Mouse (Mus musculus) thymus, postnatal 4 days (tissue): Measurements from ENCODE around the gene Naxe.

ENCODE experiments used
- DNase-seq: peaks from one replicate; pipeline ENCODE4 v3.0.0; 2021

Naxe gene

DNA sequence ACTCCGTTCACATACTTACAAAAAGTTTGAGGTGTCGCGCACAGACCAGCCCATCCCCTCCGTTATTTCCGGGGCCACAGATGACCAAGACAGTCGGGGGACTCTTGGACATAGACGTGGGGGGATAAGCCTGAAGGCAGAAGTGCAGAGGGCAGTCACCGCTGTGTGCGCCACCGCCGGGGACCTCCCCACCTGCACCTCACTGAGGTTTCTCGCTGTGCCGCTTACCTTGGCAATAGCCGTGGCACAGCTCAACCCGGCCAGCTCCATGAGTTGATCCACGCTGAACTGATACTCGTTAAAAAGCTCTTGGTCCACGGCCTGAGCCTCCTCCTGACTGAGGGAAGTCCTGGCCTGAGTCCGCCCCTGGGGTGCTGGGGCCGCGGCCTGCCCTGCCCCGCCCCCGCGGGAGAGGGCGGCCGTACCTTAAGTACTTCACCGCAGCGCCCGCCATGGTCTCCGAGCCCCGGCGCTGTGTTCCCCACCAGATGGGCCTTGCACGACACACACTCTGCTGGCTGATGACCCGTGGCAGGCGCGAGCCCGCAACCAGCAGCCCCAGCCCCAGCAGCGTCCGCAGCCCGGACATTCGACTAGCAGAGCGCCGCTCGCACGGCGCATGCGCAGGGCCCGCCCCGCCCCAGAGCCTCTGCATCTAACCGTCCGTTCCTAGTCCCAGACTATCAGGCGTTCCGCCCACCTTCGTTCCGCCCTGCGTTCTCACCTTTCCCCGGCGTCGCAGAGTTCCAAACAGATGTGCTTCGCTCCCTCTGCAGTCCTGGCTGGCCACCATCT is at the start of gene Naxe:
Gene Naxe, minus strand, starts transcription at position 594 of the 795 bp plus-strand sequence.
- DNase-seq, result peak; percentile 86

DNA sequence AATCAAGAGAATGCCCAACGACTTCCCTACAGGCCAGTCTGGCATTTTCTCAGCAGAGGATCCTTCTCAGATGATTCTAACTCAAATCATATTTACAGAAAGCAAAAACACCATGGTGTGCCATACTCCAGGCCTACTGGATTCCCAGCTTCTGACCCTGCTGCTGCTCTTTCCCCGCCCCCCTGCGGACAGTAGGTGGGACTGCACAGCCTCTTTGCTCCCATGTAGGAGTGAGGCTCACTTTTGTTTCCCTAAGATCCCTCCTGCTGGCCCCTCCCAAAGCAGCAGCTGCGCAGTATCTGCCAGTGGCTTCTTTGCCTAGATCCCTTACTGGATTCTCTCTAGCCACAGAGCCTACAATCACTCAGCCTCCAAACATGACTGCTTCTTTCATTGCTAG is 47.8 kb upstream of the Naxe start:
- no peak for DNase-seq

DNA sequence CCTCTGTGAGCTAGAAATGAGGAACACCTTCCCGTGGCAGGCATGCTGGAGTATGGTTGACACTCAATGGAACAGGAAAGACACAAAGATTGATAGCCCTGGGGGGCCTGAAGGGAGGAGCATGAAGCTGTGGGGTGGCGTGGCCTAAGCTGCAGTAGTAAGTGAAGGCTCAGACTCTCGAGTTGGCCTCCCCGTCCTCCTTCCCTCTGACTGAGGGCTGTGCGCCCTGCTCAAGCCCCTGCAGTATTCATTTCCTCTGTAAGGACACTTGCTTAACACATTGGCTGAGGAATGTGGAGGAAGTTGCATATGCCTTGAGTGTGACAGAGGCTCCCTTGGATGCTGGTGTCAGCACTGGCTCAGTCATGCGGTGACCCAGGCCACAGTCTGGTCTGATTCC is 44.3 kb upstream of the Naxe start:
- DNase-seq, result no peak

DNA sequence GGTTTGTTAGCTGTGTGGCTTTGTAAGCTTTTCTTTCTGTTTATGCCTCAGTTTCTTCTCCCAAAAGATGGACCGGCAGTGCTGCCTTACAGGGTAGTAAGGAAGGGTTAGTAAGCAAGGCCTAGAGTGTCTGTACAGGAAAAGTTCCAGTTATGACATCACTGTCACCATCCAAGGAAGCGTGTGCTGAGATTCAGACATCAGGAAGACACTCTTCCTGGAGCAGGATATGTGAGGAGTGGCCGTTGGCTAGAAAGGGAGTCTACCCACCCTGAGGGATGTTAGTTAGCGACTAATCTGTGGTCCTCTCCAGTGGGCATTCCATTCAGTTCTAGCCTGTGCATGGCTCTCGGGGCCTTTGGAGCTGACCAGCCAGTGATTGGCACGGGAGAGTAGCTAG is 43.9 kb upstream of the Naxe start:
- DNase-seq, result no peak

DNA sequence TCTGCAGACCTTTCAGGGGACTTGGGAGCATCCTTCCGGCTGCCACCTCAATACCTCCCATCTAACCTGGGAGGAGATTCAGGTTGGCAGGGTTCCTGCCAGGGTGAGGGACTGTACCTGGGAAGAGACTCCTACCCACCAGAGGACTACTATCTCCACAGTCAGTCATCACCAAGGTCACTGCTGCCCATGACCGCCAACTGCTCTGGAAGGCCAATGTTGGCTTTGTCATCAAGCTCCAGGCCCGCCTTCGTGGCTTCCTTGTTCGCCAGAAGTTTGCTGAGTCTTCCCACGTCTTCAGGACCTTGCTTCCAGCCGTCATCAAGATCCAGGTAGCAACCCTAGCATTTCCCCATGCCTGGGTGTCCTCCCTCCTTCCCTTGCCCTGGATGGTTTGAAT is 43.4 kb upstream of the Naxe start:
- no peak for DNase-seq

DNA sequence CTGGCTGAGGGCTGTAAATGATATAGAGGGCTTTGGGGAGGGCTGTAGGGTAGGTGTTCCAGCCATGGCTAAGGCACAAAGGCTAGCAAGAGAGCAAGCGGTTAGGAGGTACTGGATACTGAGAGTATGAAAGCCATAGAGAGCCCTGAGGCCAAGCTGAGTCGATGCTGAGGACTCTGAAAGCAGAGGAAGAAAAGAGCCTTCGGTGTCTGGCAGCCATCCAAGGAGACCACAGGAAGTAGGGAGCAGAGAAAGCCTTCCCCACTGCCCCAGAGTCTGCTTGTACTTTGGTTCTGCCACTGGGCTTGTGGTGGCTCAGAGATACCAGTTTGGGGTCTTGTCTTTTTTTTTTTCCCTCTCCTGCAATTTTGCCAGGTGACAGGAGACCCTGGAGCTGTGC is 42.0 kb upstream of the Naxe start:
- DNase-seq, result no peak

DNA sequence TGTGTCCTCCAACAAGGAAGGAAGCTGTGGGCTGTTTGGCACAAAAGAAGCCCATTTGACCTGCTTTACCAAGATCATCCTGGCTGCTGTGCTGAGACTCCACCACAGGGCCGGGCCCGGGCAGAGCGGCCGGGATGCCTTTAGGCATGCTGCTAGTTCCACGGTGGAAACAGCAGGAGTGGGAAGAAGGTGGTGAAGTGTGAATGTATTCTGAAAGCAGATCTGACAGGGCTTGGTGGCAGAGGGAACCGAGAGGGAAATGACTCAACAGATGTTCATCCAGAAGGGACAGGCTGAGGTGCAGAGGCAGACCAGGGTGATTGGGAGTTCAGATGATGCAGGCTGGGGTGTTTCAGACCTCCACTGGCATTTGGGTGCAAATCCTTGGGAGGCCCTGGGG is 39.4 kb upstream of the Naxe start:
- no peak for DNase-seq

DNA sequence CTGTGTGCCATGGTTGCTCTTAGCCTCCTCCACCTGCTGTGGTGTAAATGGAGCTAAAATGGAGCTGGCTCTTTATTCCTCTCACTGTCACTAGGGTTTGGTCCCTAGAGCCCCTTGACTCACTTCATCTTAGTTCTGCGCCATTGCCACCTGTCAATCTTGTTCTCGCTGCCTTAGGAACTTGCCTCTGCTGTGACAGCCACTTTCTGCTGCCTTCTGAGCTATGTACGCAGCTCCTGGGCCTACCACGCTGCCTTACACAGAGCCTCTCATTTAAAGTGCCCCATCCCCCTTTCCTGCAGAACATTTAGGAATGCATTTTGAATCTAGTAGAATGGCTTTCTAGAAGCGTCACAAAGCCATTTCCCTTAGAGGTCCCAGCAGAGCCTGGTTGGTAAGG is 35.8 kb upstream of the Naxe start:
- DNase-seq, result no peak

DNA sequence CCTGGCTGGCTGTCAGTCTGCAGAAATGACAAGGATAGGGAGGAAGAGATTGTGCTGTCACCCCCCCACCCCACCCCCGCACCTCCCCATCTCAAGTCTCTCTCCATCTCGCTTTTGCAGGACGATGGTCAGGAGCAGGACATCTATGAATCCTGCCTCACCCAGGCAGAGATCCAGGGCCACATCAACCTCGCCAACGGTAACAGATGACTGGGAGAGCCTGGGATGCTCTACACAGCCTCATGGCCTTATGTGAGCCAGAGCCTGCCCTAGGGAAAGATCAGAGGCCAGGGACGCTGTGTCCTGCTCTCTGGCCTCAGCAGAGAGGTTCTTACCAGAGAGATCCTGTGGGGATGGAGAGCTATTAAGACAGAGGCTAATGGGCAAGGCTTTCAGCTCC is 32.3 kb upstream of the Naxe start:
- no peak for DNase-seq

DNA sequence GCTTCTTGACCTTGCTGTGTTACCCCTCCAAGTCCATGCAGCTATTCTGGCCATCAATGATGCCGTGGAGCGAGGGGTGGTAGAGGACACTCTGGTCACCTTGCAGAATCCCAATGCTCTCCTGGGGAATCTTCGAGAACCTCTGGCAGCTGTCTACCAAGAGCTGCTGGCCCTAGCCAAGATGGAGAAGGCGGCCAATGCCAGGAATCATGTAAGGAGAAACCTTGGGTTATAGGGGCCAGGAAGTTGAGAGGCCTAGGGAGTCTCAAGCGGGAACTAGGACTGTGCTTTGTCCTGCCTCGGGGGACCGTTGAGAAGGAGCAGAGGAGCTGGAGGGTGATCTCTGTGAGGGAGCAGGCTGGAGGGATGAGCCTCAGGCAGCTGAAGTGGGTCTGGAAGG is 31.8 kb upstream of the Naxe start:
- no peak for DNase-seq

DNA sequence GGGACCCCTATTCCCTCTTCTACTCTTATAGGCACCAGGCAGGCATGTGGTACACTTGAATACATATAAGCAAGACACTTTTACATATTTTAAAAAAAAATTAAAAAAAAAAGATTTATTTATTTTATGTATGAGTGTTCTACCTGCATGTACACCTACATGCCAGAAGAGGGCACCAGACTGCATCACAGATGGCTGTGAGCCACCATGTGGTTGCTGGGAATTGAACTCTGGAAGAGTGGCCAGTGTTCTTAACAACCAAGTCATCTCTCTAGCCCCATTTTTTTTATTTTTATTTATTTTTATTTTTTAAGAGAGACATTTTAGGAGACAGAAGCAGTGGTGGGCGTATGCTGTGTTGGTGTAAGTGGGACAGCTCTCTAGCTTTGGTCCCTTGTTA is 29.4 kb upstream of the Naxe start:
- DNase-seq, result peak; percentile 48

DNA sequence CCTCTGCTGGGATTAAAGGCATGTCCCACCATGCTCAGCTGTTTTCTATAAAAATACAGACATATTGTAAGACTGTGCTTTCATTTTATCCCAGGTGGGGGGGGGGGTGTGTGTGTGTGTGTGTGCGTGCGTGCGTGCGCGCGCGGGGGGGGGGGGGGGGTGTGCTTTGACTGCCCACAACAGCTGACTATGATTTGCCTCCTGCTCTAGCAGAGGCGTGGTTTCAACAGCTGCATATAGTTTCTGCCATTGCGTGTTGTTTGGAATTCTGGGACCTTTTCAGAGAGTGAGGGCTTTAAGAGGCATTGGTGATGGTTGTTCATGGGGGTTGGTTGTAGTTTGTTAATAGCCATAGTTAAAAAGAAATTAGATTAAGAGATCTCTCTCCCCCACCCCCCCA is 27.2 kb upstream of the Naxe start:
- DNase-seq, result no peak

DNA sequence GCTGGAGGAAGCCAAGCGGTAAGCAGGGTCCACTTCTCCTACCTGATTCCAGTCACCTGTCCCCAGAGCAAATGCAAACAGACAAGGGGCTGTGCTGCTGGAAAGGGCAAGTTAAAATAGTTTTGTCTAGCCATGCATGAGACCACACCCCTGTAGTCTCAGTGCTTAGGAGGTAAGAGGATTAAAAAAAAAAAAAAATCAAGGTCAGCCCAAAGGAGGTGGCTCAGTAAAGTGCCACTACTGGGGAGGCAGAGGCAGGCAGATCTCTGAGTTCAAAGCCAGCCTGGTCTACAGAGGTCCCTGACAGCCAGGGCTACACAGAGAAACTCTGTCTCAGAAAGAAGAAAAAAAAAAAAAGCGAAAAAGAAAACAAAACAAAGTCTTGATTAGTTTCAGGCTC is 25.7 kb upstream of the Naxe start:
- DNase-seq, result no peak

DNA sequence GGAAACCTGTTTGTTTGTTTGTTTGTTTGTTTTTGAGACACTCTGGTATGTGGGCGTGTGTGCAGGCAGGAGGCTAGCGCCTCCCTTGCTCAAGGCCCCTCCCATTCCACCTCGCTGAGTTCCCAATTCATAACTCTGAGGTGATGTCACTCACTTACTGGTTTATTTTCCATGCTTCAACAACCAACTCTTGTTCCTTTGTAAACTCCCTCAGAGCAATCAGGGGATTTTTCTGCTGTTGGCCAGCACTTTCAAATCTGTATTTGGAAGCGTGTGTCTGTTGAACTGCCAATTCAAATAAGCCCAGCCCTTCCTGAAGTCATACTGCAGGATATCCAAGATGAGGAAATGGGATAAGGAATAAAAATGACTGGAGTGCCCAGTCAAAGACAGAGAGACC is 24.4 kb upstream of the Naxe start:
- no peak for DNase-seq

DNA sequence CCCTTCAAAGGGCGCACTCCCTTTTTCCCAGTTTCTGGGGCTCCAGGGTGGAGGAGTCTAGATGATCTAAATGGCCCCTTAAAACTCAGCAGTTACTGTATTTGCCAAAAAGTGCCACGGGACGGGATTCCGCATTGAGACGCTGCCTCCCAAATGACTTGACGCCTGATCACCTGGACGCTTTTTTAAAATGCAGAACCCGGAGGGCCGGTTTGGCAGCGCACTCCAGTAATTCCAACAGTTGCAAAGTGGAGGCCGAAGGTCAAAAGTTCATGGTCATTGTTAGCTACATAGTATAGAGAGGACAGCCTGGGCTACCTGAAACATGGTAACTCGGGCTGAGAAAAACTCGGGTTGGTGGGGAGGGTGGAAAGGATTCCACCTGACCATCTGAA is 23.9 kb upstream of the Naxe start:
- DNase-seq, result no peak

DNA sequence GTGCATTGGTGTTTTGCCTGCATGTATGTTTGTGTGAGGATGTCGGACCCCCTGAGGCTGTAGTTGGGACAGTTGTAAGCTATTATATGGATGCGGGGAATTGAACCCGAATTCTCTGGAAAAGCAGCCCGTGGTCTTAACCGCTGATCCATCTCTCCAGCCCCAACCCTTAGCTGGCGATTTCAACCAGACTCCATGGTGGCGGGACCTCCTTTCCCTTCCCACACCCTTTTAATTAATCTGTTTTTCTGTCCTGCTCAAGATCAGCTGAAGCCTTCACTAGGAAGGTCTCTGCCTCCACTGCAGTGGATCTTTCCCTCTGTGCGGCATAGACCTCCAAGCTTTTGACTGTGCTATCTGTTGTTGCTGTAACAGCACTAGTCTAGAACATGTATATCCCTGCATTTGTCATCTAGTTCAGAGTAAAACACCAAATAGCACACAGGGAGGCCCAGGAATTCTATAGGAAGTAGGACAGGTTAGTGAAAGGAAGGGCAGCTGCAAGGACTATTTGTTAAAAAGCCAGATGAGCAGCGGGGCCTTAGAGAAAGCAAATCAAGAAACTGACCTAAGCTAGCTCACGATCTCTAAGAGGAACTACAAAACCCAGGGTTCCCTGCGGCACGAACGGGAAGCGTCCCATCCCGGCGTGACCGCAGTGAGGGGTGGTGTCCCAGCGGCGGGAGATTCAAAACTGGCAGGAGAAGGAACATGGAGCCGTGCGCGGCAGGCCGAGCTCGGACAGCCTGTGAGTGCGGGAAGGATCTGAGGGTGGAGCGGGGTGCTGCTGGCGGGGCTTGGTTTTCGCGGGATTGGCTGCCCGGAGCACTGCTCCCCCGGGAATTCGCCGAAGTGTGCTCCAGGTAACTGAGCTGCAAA is 23.3 kb upstream of the Naxe start, which contains the start of gene Iqgap3:
Gene Iqgap3, plus strand, starts transcription at position 627 of the 879 bp plus-strand sequence.
- peak; percentile 87 for DNase-seq

DNA sequence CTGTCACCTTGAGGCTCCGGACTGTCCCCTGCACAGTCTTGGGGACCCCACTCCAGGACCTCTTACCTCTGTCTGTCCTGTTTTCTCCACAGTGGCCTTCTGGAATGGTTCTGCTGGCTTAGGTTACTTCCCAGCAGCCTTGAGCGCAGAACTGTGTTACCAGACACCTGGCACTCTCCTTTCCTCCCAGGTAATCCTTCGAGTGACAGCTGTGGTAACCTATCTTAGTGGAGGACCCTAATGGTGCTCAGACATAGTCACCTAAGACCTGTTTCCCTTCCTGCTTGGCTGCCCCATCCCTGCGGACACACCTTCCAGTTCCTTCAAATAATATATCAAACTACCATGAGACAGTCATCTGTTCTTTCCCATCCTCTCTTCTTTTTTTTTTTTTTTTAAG is 19.9 kb upstream of the Naxe start, which contains the start of gene Ttc24:
Gene Ttc24, minus strand, starts transcription at position 101 of the 400 bp plus-strand sequence.
- DNase-seq, result no peak

DNA sequence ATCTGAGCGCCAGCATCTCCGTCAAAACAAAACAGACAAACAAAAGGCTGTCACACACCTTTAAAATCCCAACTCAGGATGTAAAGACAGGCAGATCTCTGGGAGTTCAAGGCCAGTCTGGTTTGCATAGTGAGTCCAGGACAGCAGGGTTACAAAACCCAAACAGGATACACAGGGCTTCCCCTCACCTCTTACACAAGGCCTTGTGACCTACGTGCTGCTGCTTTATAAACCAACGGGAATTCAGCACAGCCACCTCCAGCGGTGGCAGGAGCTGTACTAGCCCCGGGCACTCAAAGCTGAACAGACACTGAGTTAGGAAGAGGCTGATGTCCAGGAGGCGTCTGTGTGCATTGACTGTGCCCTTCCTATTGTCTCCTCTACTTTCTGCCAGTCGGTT is 19.1 kb upstream of the Naxe start:
- no peak for DNase-seq

DNA sequence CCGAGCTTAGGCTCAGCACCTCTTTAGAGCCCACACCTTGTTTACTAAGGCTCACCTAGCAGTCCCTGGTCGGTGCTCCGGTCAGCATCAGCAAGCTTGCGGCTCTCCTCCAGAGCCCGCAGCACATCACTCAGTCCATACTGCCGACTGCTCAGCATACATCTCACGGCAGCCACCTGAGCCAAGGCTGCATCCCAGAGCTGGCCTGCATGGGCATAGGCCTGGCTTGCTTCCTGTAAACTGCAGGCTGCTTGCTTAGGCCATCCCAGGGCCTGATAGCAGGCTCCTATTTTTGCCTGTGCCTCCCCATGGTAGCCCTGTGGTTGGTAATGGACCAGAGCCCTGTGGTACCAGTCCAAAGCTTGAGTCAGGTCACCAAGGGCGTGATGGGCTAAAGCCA is 16.5 kb upstream of the Naxe start:
- no peak for DNase-seq

DNA sequence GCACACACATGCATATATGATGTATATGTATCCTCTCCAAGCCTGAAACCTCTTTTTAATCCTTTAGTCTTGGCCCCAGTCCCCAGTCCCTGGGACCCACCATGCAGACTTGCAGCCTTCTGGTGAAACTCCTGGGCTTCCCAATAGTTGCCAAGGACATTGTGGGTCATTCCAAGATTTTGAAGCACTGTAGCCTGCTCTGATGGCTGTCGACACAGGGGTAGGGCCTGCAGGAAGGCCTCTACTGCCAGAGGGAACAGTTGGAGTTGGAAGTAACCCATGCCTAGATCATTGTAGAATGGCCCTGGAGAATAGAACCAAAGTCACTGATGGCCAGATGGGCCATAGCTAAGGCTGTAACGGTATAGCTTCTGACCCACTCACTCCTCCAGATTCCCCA is 16.1 kb upstream of the Naxe start:
- DNase-seq, result no peak

DNA sequence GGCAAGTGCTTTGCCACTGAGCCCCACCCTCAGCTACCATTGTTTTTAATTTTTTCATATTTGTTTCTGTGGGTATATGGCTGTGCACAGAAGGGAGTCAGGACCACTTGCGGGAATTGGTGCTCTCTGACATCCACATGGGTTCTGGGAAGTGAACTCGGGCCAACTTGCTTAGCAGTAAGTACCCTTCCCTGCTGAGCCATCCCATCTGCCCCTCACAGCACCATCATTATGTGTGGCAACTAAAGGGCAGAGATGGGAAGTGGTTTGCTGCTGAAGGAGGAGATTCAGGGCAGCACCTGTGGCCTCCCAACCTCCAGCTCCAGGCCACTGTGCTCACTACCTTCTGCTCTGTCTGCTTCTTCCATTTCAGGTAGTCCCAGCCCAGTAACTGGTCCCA is 15.3 kb upstream of the Naxe start:
- no peak for DNase-seq

DNA sequence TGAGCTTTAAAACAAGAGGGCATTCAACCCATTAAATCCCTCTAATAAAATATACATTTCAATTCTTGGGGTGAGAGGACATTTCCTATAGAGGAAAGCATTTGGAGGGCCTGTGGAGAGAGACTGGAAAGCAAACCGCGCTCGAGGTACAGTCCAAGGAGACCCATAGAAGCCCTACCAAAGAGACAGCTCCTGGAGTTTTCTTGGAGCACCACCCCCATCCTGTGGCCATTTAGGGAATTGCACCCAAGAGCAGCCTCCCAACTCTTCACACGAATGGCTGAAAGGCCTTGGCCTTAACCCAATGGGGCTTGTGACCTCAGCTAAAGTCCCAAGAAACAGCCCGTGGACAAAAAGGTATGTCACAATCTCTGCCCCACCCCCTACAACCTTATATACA is 13.5 kb upstream of the Naxe start:
- peak; percentile 87 for DNase-seq

DNA sequence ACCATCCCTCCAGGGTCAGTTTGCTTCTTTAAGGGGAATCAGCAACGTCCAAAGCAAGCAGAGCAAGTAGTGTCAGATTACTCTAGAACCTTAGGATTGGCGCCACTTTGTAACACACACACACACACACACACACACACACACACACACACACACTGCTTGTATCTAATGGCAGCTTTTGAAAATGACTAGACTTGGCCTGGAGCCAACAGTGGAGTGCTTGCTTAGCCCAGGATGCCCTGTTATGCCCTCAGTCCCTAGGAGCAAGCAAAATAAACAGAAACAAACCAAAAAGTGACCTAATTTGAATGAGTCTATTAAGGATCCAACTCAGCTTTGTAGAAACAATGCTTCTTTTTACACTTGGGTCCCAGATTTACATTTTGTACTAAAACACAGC is 10.1 kb upstream of the Naxe start:
- no peak for DNase-seq

DNA sequence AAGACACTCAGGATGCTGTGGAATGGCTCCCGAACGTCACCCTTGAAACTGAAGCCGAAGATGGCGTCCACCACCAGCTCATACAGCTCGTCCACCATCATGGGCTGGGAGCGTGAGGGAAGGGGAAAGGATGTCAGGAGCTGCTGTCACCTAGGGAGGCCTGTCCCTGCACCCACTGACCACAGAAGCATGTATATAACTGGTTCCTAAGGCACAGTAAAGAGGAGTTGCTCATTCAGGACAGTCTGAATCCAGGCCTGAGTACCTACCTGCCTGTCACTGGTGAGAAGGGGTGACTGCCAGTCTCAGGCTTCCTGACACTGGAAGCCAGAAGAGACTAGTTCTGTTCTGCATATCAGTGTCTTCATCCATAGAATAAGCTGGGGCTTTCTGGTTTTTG is 1.3 kb downstream of the Naxe start:
- no peak for DNase-seq
